Mouse (Mus musculus): ENCODE data around the gene Obox7. TPM values are rescaled to one million over a fixed set of nuclear protein-coding genes. Genes with fewer than 3 reads are reported as not detected.
A peak's percentile ranks its signal among the peaks of the same experiment; 100 is the strongest.
"Not testable (repeated sequence)": the region's sequence is repeated elsewhere in the genome, so short reads cannot be mapped to it uniquely, and the experiment has no call there.

The Obox7 gene
- not detected in 2 replicates for polyA plus RNA-seq (2014; fragmentation: Nextera tagmentation; extraction: Ambion mirVana)

DNA sequence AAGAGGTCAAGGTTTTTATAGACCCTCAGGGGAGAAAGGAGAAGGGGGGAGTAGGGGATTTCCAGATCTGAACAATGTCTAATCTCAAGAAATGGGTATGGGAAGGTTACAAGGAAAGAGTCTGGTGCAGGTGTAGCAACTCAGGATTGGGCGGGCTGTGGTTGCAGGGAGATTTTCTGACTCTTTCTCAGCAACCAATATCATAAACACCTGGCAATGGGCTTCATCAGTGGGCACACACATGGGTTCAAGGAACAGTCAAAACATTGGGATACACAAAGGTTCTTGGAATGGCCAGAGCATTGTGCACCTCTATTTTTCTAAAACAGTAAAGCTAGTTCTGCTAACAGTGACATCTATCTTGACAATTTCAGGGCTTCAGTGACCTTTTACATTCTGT lies at the start of gene Obox7:
Gene Obox7, plus strand, starts transcription at position 301 of the 400 bp plus-strand sequence.
- H3K36me3 ChIP-seq (ENCODE audit: control insufficient read depth, insufficient read depth, low read length); H3K27me3 ChIP-seq (ENCODE audit: control insufficient read depth, insufficient read depth, low read length); H3K4me2 ChIP-seq (replicated peaks; ENCODE audit: low read depth, low read length); H3K4me1 ChIP-seq (ENCODE audit: control insufficient read depth, insufficient read depth, low read length); ATAC-seq (ENCODE audit: insufficient number of reproducible peaks, insufficient read depth, low FRiP score, low read depth); H3K27ac ChIP-seq (ENCODE audit: low read length); H3K4me3 ChIP-seq (ENCODE audit: low read depth, low read length); H3K9ac ChIP-seq (replicated peaks; ENCODE audit: low read depth, low read length); H3K9me3 ChIP-seq (ENCODE audit: control insufficient read depth, low read depth, low read length): not testable (repeated sequence)
- WGBS = 77% methylated on average over 1 of the region's 1 CpGs

- peak; percentile 88 for ATAC-seq (ENCODE audit: insufficient number of reproducible peaks, insufficient read depth, low FRiP score, low read depth)
- 4% methylated on average over 74 of the region's 132 CpGs for WGBS
- H3K9me3 ChIP-seq (ENCODE audit: control insufficient read depth, low read depth, low read length); H3K4me1 ChIP-seq (ENCODE audit: control insufficient read depth, insufficient read depth, low read length); H3K27me3 ChIP-seq (ENCODE audit: control insufficient read depth, insufficient read depth, low read length); H3K36me3 ChIP-seq (ENCODE audit: control insufficient read depth, insufficient read depth, low read length); H3K27ac ChIP-seq (ENCODE audit: low read length): not testable (repeated sequence)
- peak overlapping the region; percentile 49 for H3K4me2 ChIP-seq (replicated peaks; ENCODE audit: low read depth, low read length)
- H3K4me3 ChIP-seq (ENCODE audit: low read depth, low read length) = peak overlapping the region; percentile 28
- H3K9ac ChIP-seq (replicated peaks; ENCODE audit: low read depth, low read length) = peak overlapping the region; percentile 42; the same call in 1 of the 2 replicates
These were observed 36.4 kb upstream of the Obox7 start for GRCm38 (mm10) chr7:14622556-14623542.

Other genes with a start within 250 kb of the Obox7 start
- gene Sult2a8, start 212.7 kb upstream of the Obox7 start, polyA plus RNA-seq (2014; fragmentation: Nextera tagmentation; extraction: Ambion mirVana) = not detected in 2 replicates
- not detected in 2 replicates for gene Sult2a7, start 165.3 kb upstream of the Obox7 start, polyA plus RNA-seq (2014; fragmentation: Nextera tagmentation; extraction: Ambion mirVana)
- gene Vmn1r90, start 96.0 kb upstream of the Obox7 start, polyA plus RNA-seq (2014; fragmentation: Nextera tagmentation; extraction: Ambion mirVana) = 0.29 and 0.51 TPM in 2 replicates

Data from stomach, embryonic 14.5 days (tissue).